In genomic region chr1:75236117-75237050, GRCm38 (mm10) we compare ENCODE assay signal across 8 mouse cellular contexts. TPM values are rescaled to one million over a fixed set of nuclear protein-coding genes. Genes with fewer than 3 reads are reported as not detected.
DNase-seq lines count a peak whose midpoint lies in the region; ATAC-seq and TF ChIP-seq lines count a peak whose summit lies in the region.

TSS of gene Dnajb2 (plus strand) at chr1:75236406.

- no peak for TF ChIP-seq CTCF in brain, embryonic 14.5 days (IDR thresholded peaks at IDR 0.05; ENCODE audit: borderline replicate concordance, extremely low read depth, insufficient read depth, insufficient read length)
- TF ChIP-seq CTCF in kidney, postnatal 0 days (IDR thresholded peaks at IDR 0.05; ENCODE audit: low read depth), result no peak

- peak; percentile 36; the same call in 1 of the 2 replicates for TF ChIP-seq POLR2A in brain, embryonic 14.5 days (IDR thresholded peaks at IDR 0.05; ENCODE audit: borderline replicate concordance, extremely low read depth, insufficient read depth, insufficient read length, poor library complexity, severe bottlenecking)

- ATAC-seq in erythroid progenitor cell, adult 5-6 weeks (replicated peaks; ENCODE audit: low FRiP score, poor library complexity, severe bottlenecking), result peak; percentile 84
- peak; percentile 87 for ATAC-seq in heart, embryonic 13.5 days (ENCODE audit: extremely low read depth, insufficient number of reproducible peaks, low FRiP score, low TSS enrichment)
- peak; percentile 95 for ATAC-seq in kidney, postnatal 0 days (replicated peaks; ENCODE audit: low FRiP score, low read depth)
- ATAC-seq in liver, embryonic 12.5 days, result peak; percentile 95

- H3K4me2 ChIP-seq in heart, embryonic 13.5 days, result peak within 1 kb of the TSS; percentile 95
- peak within 1 kb of the TSS; percentile 95 for H3K4me2 ChIP-seq in kidney, postnatal 0 days (ENCODE audit: low read length)
- H3K4me2 ChIP-seq in liver, embryonic 12.5 days, result peak within 1 kb of the TSS; percentile 87

- WGBS in heart, embryonic 13.5 days, result under 1% methylated on average over 64 of the region's 64 CpGs
- under 1% methylated on average over 63 of the region's 64 CpGs for WGBS in kidney, postnatal 0 days
- WGBS in liver, embryonic 12.5 days (ENCODE audit: insufficient replicate concordance), result 1% methylated on average over 64 of the region's 64 CpGs

- peaks cover 21% of the 10 kb centered on the region for H3K36me3 ChIP-seq in heart, embryonic 13.5 days
- peaks cover 8% of the 10 kb centered on the region; the same call in 1 of the 2 replicates for H3K36me3 ChIP-seq in kidney, postnatal 0 days (ENCODE audit: insufficient read depth, low read length)
- peaks cover 26% of the 10 kb centered on the region for H3K36me3 ChIP-seq in liver, embryonic 12.5 days
- H3K36me3 ChIP-seq in splenic B cell, adult 2 months (ENCODE audit: control insufficient read depth, insufficient read depth, low read length, poor library complexity, severe bottlenecking), result peaks cover 2% of the 10 kb centered on the region; the same call in 1 of the 2 replicates

- H3K27me3 ChIP-seq in heart, embryonic 13.5 days (replicated peaks), result no peaks in the 10 kb centered on the region; the same call in 1 of the 2 replicates
- no peaks in the 10 kb centered on the region for H3K27me3 ChIP-seq in kidney, postnatal 0 days (ENCODE audit: insufficient read depth, low read length)
- no peaks in the 10 kb centered on the region for H3K27me3 ChIP-seq in liver, embryonic 12.5 days (replicated peaks)
- H3K27me3 ChIP-seq in splenic B cell, adult 2 months (ENCODE audit: control insufficient read depth, insufficient read depth, low read length, poor library complexity, severe bottlenecking), result no peaks in the 10 kb centered on the region

- H3K4me1 ChIP-seq in heart, embryonic 13.5 days, result peaks cover 35% of the 10 kb centered on the region
- no peaks in the 10 kb centered on the region; the same call in 1 of the 2 replicates for H3K4me1 ChIP-seq in kidney, postnatal 0 days (replicated peaks; ENCODE audit: insufficient read depth, low read length)
- peaks cover 61% of the 10 kb centered on the region for H3K4me1 ChIP-seq in liver, embryonic 12.5 days

- H3K27ac ChIP-seq in heart, embryonic 13.5 days (replicated peaks), result peak within 1 kb of the TSS; percentile 94
- H3K27ac ChIP-seq in kidney, postnatal 0 days, result peak within 1 kb of the TSS; percentile 88
- peak within 1 kb of the TSS; percentile 98 for H3K27ac ChIP-seq in liver, embryonic 12.5 days

- peak; percentile 90 for DNase-seq in CD4-positive, CD25-positive, alpha-beta regulatory T cell, adult 2 months (ENCODE audit: low read depth, low spot score)
- peak; percentile 84 for DNase-seq in brain, embryonic 14.5 days (ENCODE audit: low read depth)
- peak; percentile 88 for DNase-seq in kidney, postnatal 0 days (ENCODE audit: low spot score)
- DNase-seq in naive thymus-derived CD4-positive, alpha-beta T cell, adult 2 months (ENCODE audit: low read depth), result peak; percentile 90
- DNase-seq in splenic B cell, adult 2 months (ENCODE audit: low read depth, low spot score), result peak; percentile 96

- H3K9me3 ChIP-seq in heart, embryonic 13.5 days, result no peaks in the 10 kb centered on the region
- H3K9me3 ChIP-seq in kidney, postnatal 0 days (replicated peaks; ENCODE audit: low read length), result no peaks in the 10 kb centered on the region
- H3K9me3 ChIP-seq in liver, embryonic 12.5 days (replicated peaks), result no peaks in the 10 kb centered on the region

- peak within 1 kb of the TSS; percentile 93 for H3K9ac ChIP-seq in heart, embryonic 13.5 days
- H3K9ac ChIP-seq in kidney, postnatal 0 days (ENCODE audit: low read depth, low read length), result peak within 1 kb of the TSS; percentile 79
- peak within 1 kb of the TSS; percentile 79 for H3K9ac ChIP-seq in liver, embryonic 12.5 days

- peak within 1 kb of the TSS; percentile 83 for H3K4me3 ChIP-seq in heart, embryonic 13.5 days
- H3K4me3 ChIP-seq in kidney, postnatal 0 days (replicated peaks; ENCODE audit: low read depth, low read length), result peak within 1 kb of the TSS; percentile 60
- peak within 1 kb of the TSS; percentile 64 for H3K4me3 ChIP-seq in liver, embryonic 12.5 days

RNA-seq across cellular contexts. Expression of gene Dnajb2, which starts in this region (rescaled TPM):
- 52.4 and 53.3 TPM in 2 replicates for polyA plus RNA-seq in brain, embryonic 14.5 days (2012; rRNA removed)
- 154 and 158 TPM in 2 replicates for total RNA-seq in erythroid progenitor cell, adult 5-6 weeks (2015; ENCODE audit: low replicate concordance)
- total RNA-seq in erythroid progenitor cell, adult 5-6 weeks (2017; ENCODE audit: low replicate concordance), result 356 and 386 TPM in 2 replicates
- polyA plus RNA-seq in heart, embryonic 13.5 days (2015; fragmentation: Nextera tagmentation; extraction: Ambion mirVana), result 30.5 and 32.6 TPM in 2 replicates
- 30.4 and 31.3 TPM in 2 replicates for polyA plus RNA-seq in kidney, postnatal 0 days (2015; fragmentation: Nextera tagmentation; extraction: Ambion mirVana)
- polyA plus RNA-seq in liver, embryonic 12.5 days (2016; fragmentation: Nextera tagmentation; extraction: Ambion mirVana), result 27.2 and 27.8 TPM in 2 replicates

Comparison
In these comparisons a context has a peak if more than half of its experiments do, and no peak if none do; other contexts are left out.
1. Peak in every context shown above with its lines: DNase-seq, ATAC-seq, H3K4me3 ChIP-seq and H3K27ac ChIP-seq.